Mouse (Mus musculus) limb, embryonic 10.5 days (tissue): ENCODE measurements at regions not wholly inside any gene's neighbourhood (a gene's known extent, or its start where the extent isn't known, plus 50 kb on each side); places are given as distances from the start of the nearest gene placed in this dataset.
"Not testable (repeated sequence)": the region's sequence is repeated elsewhere in the genome, so short reads cannot be mapped to it uniquely, and the experiment has no call there.

Experiments used
- DNase-seq: peaks from one replicate; pipeline ENCODE4 v3.0.0-alpha.2; 2017; ENCODE audit warnings: low spot score
- H3K27ac ChIP-seq: fragments of 300-500 bp; sonication (generic); 2 replicates; pipeline ENCODE4 v1.5.1; 2016; ENCODE audit warnings: mild to moderate bottlenecking
- H3K27me3 ChIP-seq: fragments of 300-500 bp; sonication (generic); 2 replicates; pipeline ENCODE4 v1.6.1; 2016; ENCODE audit warnings: low read depth, mild to moderate bottlenecking; ENCODE audit not compliant: poor library complexity, severe bottlenecking
- H3K36me3 ChIP-seq: fragments of 300-500 bp; sonication (generic); 2 replicates; pipeline ENCODE4 v1.6.1; 2016; ENCODE audit warnings: mild to moderate bottlenecking, moderate library complexity
- H3K4me1 ChIP-seq: fragments of 300-500 bp; sonication (generic); 2 replicates; pipeline ENCODE4 v1.6.1; 2016
- H3K4me3 ChIP-seq: fragments of 300-500 bp; sonication (generic); 2 replicates; pipeline ENCODE4 v1.5.1; 2016; ENCODE audit warnings: mild to moderate bottlenecking, moderate library complexity
- H3K9me3 ChIP-seq: fragments of 300-500 bp; sonication (generic); replicated peaks from 2 replicates; pipeline ENCODE4 v1.6.1; 2016; ENCODE audit warnings: mild to moderate bottlenecking
- WGBS: fragments of 180-500 bp; shearing (Covaris S2); methylation state at CpG from one replicate; pipeline ENCODE4 v1.1.7; 2016; 5-methylcytosine and 5-hydroxymethylcytosine counted together

- 89% methylated on average over 5 of the region's 5 CpGs for WGBS
- no peaks in the 10 kb centered on the region for H3K36me3 ChIP-seq
- no peak overlapping the region for H3K4me3 ChIP-seq
- no peaks in the 10 kb centered on the region for H3K27me3 ChIP-seq
- H3K27ac ChIP-seq, result no peak overlapping the region
- peaks cover 4% of the 10 kb centered on the region; the same call in 1 of the 2 replicates for H3K4me1 ChIP-seq
- no peaks in the 10 kb centered on the region for H3K9me3 ChIP-seq
- DNase-seq, result no peak
Observed at GRCm38 (mm10) chr7:138472371-138472770, 74.8 kb upstream of the Tcerg1l start.

GRCm38 (mm10) chr7:138469211-138469610, 71.7 kb upstream of the Tcerg1l start:
- H3K4me3 ChIP-seq, result no peak overlapping the region
- H3K27me3 ChIP-seq, result no peaks in the 10 kb centered on the region
- WGBS, result 84% methylated on average over 4 of the region's 4 CpGs
- no peaks in the 10 kb centered on the region for H3K4me1 ChIP-seq
- no peaks in the 10 kb centered on the region for H3K36me3 ChIP-seq
- no peak overlapping the region for H3K27ac ChIP-seq
- no peaks in the 10 kb centered on the region for H3K9me3 ChIP-seq
- no peak for DNase-seq

- H3K27ac ChIP-seq, result no peak overlapping the region
- H3K4me1 ChIP-seq, result no peaks in the 10 kb centered on the region
- no peak for DNase-seq
- no peaks in the 10 kb centered on the region for H3K27me3 ChIP-seq
- H3K4me3 ChIP-seq, result no peak overlapping the region
- WGBS, result 86% methylated on average over 2 of the region's 2 CpGs
- no peaks in the 10 kb centered on the region for H3K9me3 ChIP-seq
- no peaks in the 10 kb centered on the region for H3K36me3 ChIP-seq
Observed at GRCm38 (mm10) chr7:138468436-138468835, 70.9 kb upstream of the Tcerg1l start.

GRCm38 (mm10) chr7:138467981-138468380, 70.5 kb upstream of the Tcerg1l start:
- H3K36me3 ChIP-seq, result no peaks in the 10 kb centered on the region
- H3K9me3 ChIP-seq, result no peaks in the 10 kb centered on the region
- WGBS, result 89% methylated on average over 2 of the region's 2 CpGs
- no peak overlapping the region for H3K27ac ChIP-seq
- no peak for DNase-seq
- no peaks in the 10 kb centered on the region for H3K27me3 ChIP-seq
- H3K4me1 ChIP-seq, result no peaks in the 10 kb centered on the region
- no peak overlapping the region for H3K4me3 ChIP-seq

- Histone ChIP-seq H3K4me1 (no peaks in the 10 kb centered on the region), H3K27ac (no peak overlapping the region), H3K4me3 (no peak overlapping the region), H3K27me3 (no peaks in the 10 kb centered on the region), H3K36me3 (no peaks in the 10 kb centered on the region), H3K9me3 (no peaks in the 10 kb centered on the region)
- DNase-seq, result no peak
- 61% methylated on average over 1 of the region's 1 CpGs for WGBS
Observed at GRCm38 (mm10) chr7:138467386-138467785, 69.9 kb upstream of the Tcerg1l start.

- DNase-seq, result no peak
- Histone ChIP-seq H3K4me3 (no peak overlapping the region), H3K27ac (no peak overlapping the region), H3K4me1 (no peaks in the 10 kb centered on the region), H3K9me3 (no peaks in the 10 kb centered on the region), H3K27me3 (no peaks in the 10 kb centered on the region), H3K36me3 (no peaks in the 10 kb centered on the region)
- WGBS, result 56% methylated on average over 7 of the region's 7 CpGs
Observed at GRCm38 (mm10) chr7:138457964-138458363, 60.4 kb upstream of the Tcerg1l start.

GRCm38 (mm10) chr7:138455371-138455770, 57.8 kb upstream of the Tcerg1l start:
- WGBS, result 92% methylated on average over 3 of the region's 3 CpGs
- H3K27me3 ChIP-seq, result no peaks in the 10 kb centered on the region
- DNase-seq, result no peak

GRCm38 (mm10) chr7:138454498-138455225, 57.1 kb upstream of the Tcerg1l start:
- not testable (repeated sequence) for H3K27ac ChIP-seq, H3K27me3 ChIP-seq, H3K4me1 ChIP-seq, H3K4me3 ChIP-seq, H3K9me3 ChIP-seq, H3K36me3 ChIP-seq, DNase-seq
- WGBS, result 56% methylated on average over 14 of the region's 14 CpGs

More at GRCm38 (mm10) chr7:138455371-138455770, 57.8 kb upstream of the Tcerg1l start:
- no peak overlapping the region for H3K27ac ChIP-seq
- no peaks in the 10 kb centered on the region for H3K36me3 ChIP-seq
- H3K9me3 ChIP-seq, result no peaks in the 10 kb centered on the region
- H3K4me1 ChIP-seq, result no peaks in the 10 kb centered on the region
- no peak overlapping the region for H3K4me3 ChIP-seq

GRCm38 (mm10) chr7:138451321-138451720, 53.8 kb upstream of the Tcerg1l start:
- DNase-seq, result no peak
- Histone ChIP-seq H3K27ac (no peak overlapping the region), H3K9me3 (no peaks in the 10 kb centered on the region), H3K36me3 (no peaks in the 10 kb centered on the region), H3K27me3 (no peaks in the 10 kb centered on the region), H3K4me3 (no peak overlapping the region), H3K4me1 (no peaks in the 10 kb centered on the region)

- H3K9me3 ChIP-seq, result no peaks in the 10 kb centered on the region
- H3K36me3 ChIP-seq, result no peaks in the 10 kb centered on the region
- H3K4me1 ChIP-seq, result no peaks in the 10 kb centered on the region
- 76% methylated on average over 7 of the region's 7 CpGs for WGBS
- H3K27ac ChIP-seq, result no peak overlapping the region
- no peak overlapping the region for H3K4me3 ChIP-seq
- no peak for DNase-seq
- H3K27me3 ChIP-seq, result no peaks in the 10 kb centered on the region
Observed at GRCm38 (mm10) chr7:138448519-138448918, 51.0 kb upstream of the Tcerg1l start.
